Mouse (Mus musculus): Measurements from ENCODE around the gene Coq4.

Coq4 gene

DNA sequence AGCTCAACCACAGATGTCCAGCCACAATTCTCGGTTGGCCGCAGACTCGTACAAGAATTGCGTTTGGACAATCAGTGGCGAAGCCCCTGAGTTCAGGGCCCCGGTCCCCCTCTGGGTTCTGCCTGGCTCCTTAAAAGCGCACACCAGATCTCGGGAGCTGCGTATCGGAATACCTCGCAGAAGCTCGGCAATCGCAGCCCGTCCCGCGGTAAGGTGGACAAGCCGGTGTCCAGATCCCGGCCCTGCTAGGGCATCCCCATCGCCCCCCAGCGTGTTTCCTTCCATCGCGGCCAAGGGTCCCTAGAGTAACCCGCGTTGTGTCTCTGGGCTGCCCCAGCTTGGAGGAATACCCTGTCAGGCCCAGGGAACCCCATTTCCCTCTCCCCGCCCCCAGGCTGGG, 58.3 kb downstream of the Coq4 start:
- no peak for DNase-seq (ENCODE audit: low read depth, low spot score)

DNA sequence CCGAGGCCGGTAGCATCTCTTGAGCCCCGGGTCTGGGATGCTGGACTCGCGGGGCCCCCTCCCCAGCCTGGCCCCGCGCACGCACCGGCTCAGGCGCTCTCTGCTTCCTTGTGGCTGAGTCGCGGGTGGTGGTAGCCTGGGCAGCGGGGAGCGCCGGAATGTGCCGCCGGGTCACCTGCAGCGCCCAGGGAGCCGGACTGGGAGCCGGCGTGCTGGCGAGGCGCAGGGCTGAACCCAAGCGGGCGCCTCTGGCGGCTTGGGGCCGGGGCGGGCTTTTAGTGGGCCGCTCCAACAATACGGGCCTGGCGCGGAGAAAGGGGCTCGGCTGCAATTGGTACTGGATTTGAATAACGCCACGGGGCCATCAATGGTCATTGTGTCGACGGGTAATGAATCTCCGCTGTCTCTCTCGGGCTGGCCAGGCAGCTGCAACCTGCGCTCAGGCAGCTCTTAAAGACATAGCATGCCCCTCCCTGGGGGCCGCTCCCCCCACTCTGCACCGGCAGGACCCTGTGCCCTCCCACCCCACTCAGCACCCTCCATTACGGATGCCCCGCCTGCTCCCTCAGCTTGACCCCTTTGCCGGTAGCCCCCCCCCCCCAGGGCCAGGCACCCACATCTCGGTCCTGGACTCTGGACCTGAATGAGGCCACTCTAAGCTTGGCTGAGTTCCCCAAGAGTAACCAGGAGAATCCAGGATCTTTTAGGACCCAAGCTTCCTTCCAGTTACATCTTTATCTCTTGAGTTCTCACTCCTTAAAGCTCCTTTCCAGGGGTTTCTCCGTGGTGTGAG, 59.0 kb downstream of the Coq4 start:
- DNase-seq (ENCODE audit: low read depth, low spot score): peak; percentile 46

DNA sequence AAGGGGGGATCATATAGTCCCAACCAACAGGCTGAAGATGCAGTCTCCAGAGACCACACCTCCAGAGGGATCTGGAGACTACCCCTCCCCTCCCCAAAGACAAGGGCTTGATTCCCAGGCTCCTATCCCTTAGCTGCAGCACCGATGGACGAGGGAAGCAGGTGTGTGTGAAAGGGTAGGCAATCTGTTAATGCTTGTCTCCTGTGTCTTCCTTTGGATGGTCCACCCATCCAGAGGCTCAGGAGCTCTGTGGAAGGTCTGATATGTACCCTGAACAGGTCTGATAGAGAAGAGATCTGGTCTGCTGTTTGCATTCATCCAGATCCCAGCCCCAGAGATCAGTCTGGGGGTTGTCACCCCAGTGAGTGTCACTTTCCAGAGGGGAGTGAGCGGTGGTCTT, 59.6 kb downstream of the Coq4 start:
- DNase-seq (ENCODE audit: low read depth, low spot score): no peak
